Mouse (Mus musculus) macrophage (primary cell): ENCODE data around the gene Metap2. TPM values are rescaled to one million over a fixed set of nuclear protein-coding genes. Genes with fewer than 3 reads are reported as not detected.

ENCODE experiments used
- H3K27ac ChIP-seq: fragments of 350-480 bp; formaldehyde crosslinking; 2 replicates; pipeline ENCODE4 v1.9.0; 2021
- H3K36me3 ChIP-seq: fragments of 350-480 bp; formaldehyde crosslinking; 2 replicates; pipeline ENCODE4 v1.9.0; 2021; ENCODE audit errors: inconsistent target
- H3K4me3 ChIP-seq: fragments of 350-480 bp; formaldehyde crosslinking; 2 replicates; pipeline ENCODE4 v1.9.0; 2021; ENCODE audit errors: inconsistent target
- H3K79me2 ChIP-seq: fragments of 350-480 bp; formaldehyde crosslinking; 2 replicates; pipeline ENCODE4 v1.9.0; 2021; ENCODE audit errors: inconsistent target
- WGBS: methylation state at CpG from one replicate; pipeline ENCODE4 v1.1.7; 2026; ENCODE audit warnings: inconsistent platforms; ENCODE audit not compliant: missing documents; 5-methylcytosine and 5-hydroxymethylcytosine counted together
- polyA plus RNA-seq: library from polyadenylated mRNA; stranded (reverse); fragments of 250-400 nt; gene quantifications from 3 replicates; pipeline ENCODE4 v1.2.4, GENCODE M21; 2018; ENCODE audit warnings: inconsistent platforms

The Metap2 gene
- polyA plus RNA-seq, 1 experiment from 2014 or later: 314 TPM

- Histone ChIP-seq H3K79me2 (no peaks in the 10 kb centered on the region), H3K27ac (no peak overlapping the region), H3K36me3 (no peaks in the 10 kb centered on the region), H3K4me3 (no peak overlapping the region)
- WGBS: 45% methylated on average over 6 of the region's 6 CpGs
Observed at GRCm38 (mm10) chr10:93918701-93919100, 21.8 kb upstream of the Metap2 start.

GRCm38 (mm10) chr10:93918087-93918486, 21.2 kb upstream of the Metap2 start:
- no peak overlapping the region for H3K4me3 ChIP-seq
- no peak overlapping the region for H3K27ac ChIP-seq
- WGBS: 53% methylated on average over 2 of the region's 2 CpGs
- no peaks in the 10 kb centered on the region for H3K36me3 ChIP-seq
- H3K79me2 ChIP-seq: no peaks in the 10 kb centered on the region

GRCm38 (mm10) chr10:93916778-93917177, 19.9 kb upstream of the Metap2 start:
- no peaks in the 10 kb centered on the region for H3K79me2 ChIP-seq
- 81% methylated on average over 2 of the region's 2 CpGs for WGBS
- no peak overlapping the region for H3K27ac ChIP-seq
- H3K4me3 ChIP-seq: no peak overlapping the region
- H3K36me3 ChIP-seq: no peaks in the 10 kb centered on the region

- Histone ChIP-seq H3K36me3 (no peaks in the 10 kb centered on the region), H3K27ac (no peak overlapping the region), H3K79me2 (no peaks in the 10 kb centered on the region), H3K4me3 (no peak overlapping the region)
- WGBS: 52% methylated on average over 11 of the region's 11 CpGs
Observed at GRCm38 (mm10) chr10:93915531-93916275, 18.8 kb upstream of the Metap2 start.

- Histone ChIP-seq H3K4me3 (no peak overlapping the region), H3K27ac (no peak overlapping the region), H3K79me2 (no peaks in the 10 kb centered on the region), H3K36me3 (no peaks in the 10 kb centered on the region)
- 96% methylated on average over 5 of the region's 5 CpGs for WGBS
Observed at GRCm38 (mm10) chr10:93913525-93913924, 16.6 kb upstream of the Metap2 start.

- Histone ChIP-seq H3K36me3 (no peaks in the 10 kb centered on the region), H3K27ac (no peak overlapping the region), H3K79me2 (no peaks in the 10 kb centered on the region), H3K4me3 (no peak overlapping the region)
- 100% methylated on average over 1 of the region's 1 CpGs for WGBS
Observed at GRCm38 (mm10) chr10:93912917-93913316, 16.0 kb upstream of the Metap2 start.

- H3K4me3 ChIP-seq: no peak overlapping the region
- H3K79me2 ChIP-seq: no peaks in the 10 kb centered on the region
- no peak overlapping the region for H3K27ac ChIP-seq
- WGBS: 100% methylated on average over 5 of the region's 5 CpGs
- H3K36me3 ChIP-seq: no peaks in the 10 kb centered on the region
Observed at GRCm38 (mm10) chr10:93912136-93912855, 15.4 kb upstream of the Metap2 start.

- Histone ChIP-seq H3K79me2 (no peaks in the 10 kb centered on the region), H3K36me3 (no peaks in the 10 kb centered on the region), H3K27ac (no peak overlapping the region), H3K4me3 (no peak overlapping the region)
- WGBS: 13% methylated on average over 5 of the region's 5 CpGs
Observed at GRCm38 (mm10) chr10:93911326-93911725, 14.4 kb upstream of the Metap2 start.

- no peak overlapping the region for H3K27ac ChIP-seq
- no peaks in the 10 kb centered on the region for H3K36me3 ChIP-seq
- whole genome bisulfite sequencing: 94% methylated on average over 5 of the region's 5 CpGs
- no peaks in the 10 kb centered on the region for H3K79me2 ChIP-seq
- no peak overlapping the region for H3K4me3 ChIP-seq
Observed at GRCm38 (mm10) chr10:93909811-93910446, 13.0 kb upstream of the Metap2 start.

- WGBS: 17% methylated on average over 1 of the region's 1 CpGs
- no peaks in the 10 kb centered on the region for H3K79me2 ChIP-seq
Observed at GRCm38 (mm10) chr10:93909015-93909414, 12.1 kb upstream of the Metap2 start.

GRCm38 (mm10) chr10:93908540-93908939, 11.6 kb upstream of the Metap2 start:
- H3K27ac ChIP-seq: no peak overlapping the region
- no peak overlapping the region for H3K4me3 ChIP-seq
- H3K79me2 ChIP-seq: no peaks in the 10 kb centered on the region
- WGBS: 62% methylated on average over 5 of the region's 7 CpGs
- H3K36me3 ChIP-seq: no peaks in the 10 kb centered on the region

More at GRCm38 (mm10) chr10:93909015-93909414, 12.1 kb upstream of the Metap2 start:
- Histone ChIP-seq H3K4me3 (no peak overlapping the region), H3K27ac (no peak overlapping the region), H3K36me3 (no peaks in the 10 kb centered on the region)

- H3K27ac ChIP-seq: no peak overlapping the region
- no peaks in the 10 kb centered on the region for H3K36me3 ChIP-seq
- H3K79me2 ChIP-seq: no peaks in the 10 kb centered on the region
- WGBS: 74% methylated on average over 7 of the region's 10 CpGs
- no peak overlapping the region for H3K4me3 ChIP-seq
Observed at GRCm38 (mm10) chr10:93907376-93907775, 10.5 kb upstream of the Metap2 start.

GRCm38 (mm10) chr10:93899907-93900306, 3.0 kb upstream of the Metap2 start:
- H3K4me3 ChIP-seq: no peak overlapping the region
- H3K27ac ChIP-seq: no peak overlapping the region
- WGBS: 86% methylated on average over 11 of the region's 11 CpGs
- no peaks in the 10 kb centered on the region for H3K36me3 ChIP-seq
- no peaks in the 10 kb centered on the region for H3K79me2 ChIP-seq

GRCm38 (mm10) chr10:93899303-93899702, 2.4 kb upstream of the Metap2 start:
- no peak overlapping the region for H3K27ac ChIP-seq
- no peak overlapping the region for H3K4me3 ChIP-seq
- WGBS: 68% methylated on average over 2 of the region's 2 CpGs
- no peaks in the 10 kb centered on the region for H3K36me3 ChIP-seq
- H3K79me2 ChIP-seq: no peaks in the 10 kb centered on the region

- 96% methylated on average over 4 of the region's 4 CpGs for WGBS
- H3K36me3 ChIP-seq: no peaks in the 10 kb centered on the region
- H3K4me3 ChIP-seq: no peak overlapping the region
- peaks cover 23% of the 10 kb centered on the region for H3K79me2 ChIP-seq
- no peak overlapping the region for H3K27ac ChIP-seq
Observed at GRCm38 (mm10) chr10:93892551-93892950, 4.3 kb downstream of the Metap2 start.
